Mouse (Mus musculus) forebrain, embryonic 14.5 days (tissue): ENCODE data around the gene Mcat. TPM values are rescaled to one million over a fixed set of nuclear protein-coding genes. Genes with fewer than 3 reads are reported as not detected.

Source experiments
- ATAC-seq: fragments of 200-750 bp; cut with Nextera tagmentation; 2 replicates; pipeline ENCODE4 v1.8.0; 2017; ENCODE audit warnings: mild to moderate bottlenecking, moderate library complexity
- DNase-seq: peaks from one replicate; pipeline ENCODE4 v3.0.0-alpha.2; 2015; ENCODE audit warnings: low spot score
- H3K27ac ChIP-seq: fragments of 300-500 bp; sonication (generic); 2 replicates; pipeline ENCODE4 v1.5.1; 2014; ENCODE audit warnings: low read depth, mild to moderate bottlenecking, control low read depth, low read length, moderate library complexity
- H3K27me3 ChIP-seq: fragments of 300-500 bp; sonication (generic); replicated peaks from 2 replicates; pipeline ENCODE4 v1.6.1; 2014; ENCODE audit warnings: low read length, control low read depth, mixed read lengths; ENCODE audit not compliant: control insufficient read depth, insufficient read depth
- H3K36me3 ChIP-seq: fragments of 300-500 bp; sonication (generic); 2 replicates; pipeline ENCODE4 v1.6.1; 2014; ENCODE audit warnings: low read length, control low read depth; ENCODE audit not compliant: control insufficient read depth, insufficient read depth
- H3K4me1 ChIP-seq: fragments of 300-500 bp; sonication (generic); 2 replicates; pipeline ENCODE4 v1.6.1; 2014; ENCODE audit warnings: antibody characterized with exemption, low read length, control low read depth; ENCODE audit not compliant: control insufficient read depth, insufficient read depth
- H3K4me2 ChIP-seq: fragments of 300-500 bp; sonication (generic); 2 replicates; pipeline ENCODE4 v1.6.1; 2014; ENCODE audit warnings: mild to moderate bottlenecking, control low read depth, low read length
- H3K4me3 ChIP-seq: fragments of 300-500 bp; sonication (generic); 2 replicates; pipeline ENCODE4 v1.5.1; 2014; ENCODE audit warnings: low read depth, low read length, control low read depth
- H3K9ac ChIP-seq: fragments of 300-500 bp; sonication (generic); 2 replicates; pipeline ENCODE4 v1.6.1; 2014; ENCODE audit warnings: mild to moderate bottlenecking, low read length, control low read depth, moderate library complexity
- H3K9me3 ChIP-seq: fragments of 300-500 bp; sonication (generic); replicated peaks from 2 replicates; pipeline ENCODE4 v1.6.1; 2016; ENCODE audit warnings: low read length, control low read depth, mixed read lengths; ENCODE audit not compliant: control insufficient read depth
- WGBS: fragments of 180-500 bp; shearing (Covaris S2); extraction: QIAGEN DNeasy Blood & Tissue Kit; methylation state at CpG from one replicate; pipeline ENCODE4 v1.1.7; 2014; 5-methylcytosine and 5-hydroxymethylcytosine counted together
- polyA plus RNA-seq: library from polyadenylated mRNA; unstranded; fragments of >200 nt; fragmentation: Nextera tagmentation; extraction: Ambion mirVana; gene quantifications from 2 replicates; pipeline ENCODE4 v1.2.1, GENCODE M21; 2014

The Mcat gene
- polyA plus RNA-seq, 1 experiment from 2014 or later = 40.1 TPM

- WGBS = under 1% methylated on average over 42 of the region's 45 CpGs
- peaks cover 20% of the 10 kb centered on the region; the same call in 1 of the 2 replicates for H3K27me3 ChIP-seq
Measured at GRCm38 (mm10) chr15:83526424-83527091, 37.0 kb downstream of the Mcat start, which contains the start of gene Bik. Bik (plus strand) TSS chr15:83526862.

GRCm38 (mm10) chr15:83524333-83524729, 39.3 kb downstream of the Mcat start:
- H3K36me3 ChIP-seq = no peaks in the 10 kb centered on the region
- no peak overlapping the region for H3K27ac ChIP-seq
- no peaks in the 10 kb centered on the region for H3K9me3 ChIP-seq
- no peak overlapping the region for H3K4me3 ChIP-seq
- H3K4me2 ChIP-seq = no peak overlapping the region
- WGBS = 74% methylated on average over 3 of the region's 3 CpGs
- H3K4me1 ChIP-seq = peaks cover 6% of the 10 kb centered on the region; the same call in 1 of the 2 replicates
- H3K9ac ChIP-seq = no peak overlapping the region
- H3K27me3 ChIP-seq = peaks cover 20% of the 10 kb centered on the region; the same call in 1 of the 2 replicates
- no peak for ATAC-seq
- DNase-seq = no peak

More at GRCm38 (mm10) chr15:83526424-83527091, 37.0 kb downstream of the Mcat start, which contains the start of gene Bik:
- Histone ChIP-seq H3K9me3 (no peaks in the 10 kb centered on the region), H3K27ac (no peak within 1 kb of the TSS), H3K4me2 (peak within 1 kb of the TSS; percentile 90), H3K4me1 (peaks cover 6% of the 10 kb centered on the region; the same call in 1 of the 2 replicates), H3K9ac (peak within 1 kb of the TSS; percentile 49), H3K36me3 (no peaks in the 10 kb centered on the region), H3K4me3 (peak within 1 kb of the TSS; percentile 44)
- peak; percentile 72 for ATAC-seq
- peak; percentile 58 for DNase-seq

- Histone ChIP-seq H3K36me3 (no peaks in the 10 kb centered on the region), H3K9ac (no peak overlapping the region), H3K4me3 (no peak overlapping the region), H3K9me3 (no peaks in the 10 kb centered on the region), H3K4me1 (peaks cover 6% of the 10 kb centered on the region; the same call in 1 of the 2 replicates), H3K27ac (no peak overlapping the region), H3K27me3 (peaks cover 20% of the 10 kb centered on the region; the same call in 1 of the 2 replicates), H3K4me2 (no peak overlapping the region)
- WGBS = 69% methylated on average over 14 of the region's 14 CpGs
- DNase-seq = no peak
- ATAC-seq = no peak
Measured at GRCm38 (mm10) chr15:83523638-83524332, 39.8 kb downstream of the Mcat start.

GRCm38 (mm10) chr15:83523196-83523595, 40.4 kb downstream of the Mcat start:
- H3K27me3 ChIP-seq = peaks cover 18% of the 10 kb centered on the region; the same call in 1 of the 2 replicates
- H3K36me3 ChIP-seq = no peaks in the 10 kb centered on the region
- H3K27ac ChIP-seq = no peak overlapping the region
- H3K9ac ChIP-seq = no peak overlapping the region
- 28% methylated on average over 7 of the region's 7 CpGs for WGBS
- DNase-seq (no peak), ATAC-seq (no peak)
- no peaks in the 10 kb centered on the region for H3K9me3 ChIP-seq
- H3K4me2 ChIP-seq = no peak overlapping the region
- H3K4me1 ChIP-seq = peaks cover 6% of the 10 kb centered on the region; the same call in 1 of the 2 replicates
- H3K4me3 ChIP-seq = no peak overlapping the region

GRCm38 (mm10) chr15:83520861-83521382, 42.7 kb downstream of the Mcat start:
- no peaks in the 10 kb centered on the region for H3K9me3 ChIP-seq
- H3K27ac ChIP-seq = no peak overlapping the region
- no peaks in the 10 kb centered on the region; the same call in 1 of the 2 replicates for H3K27me3 ChIP-seq
- H3K4me3 ChIP-seq = no peak overlapping the region
- no peak for ATAC-seq
- H3K9ac ChIP-seq = no peak overlapping the region
- no peak overlapping the region for H3K4me2 ChIP-seq
- 82% methylated on average over 6 of the region's 6 CpGs for WGBS
- no peaks in the 10 kb centered on the region for H3K4me1 ChIP-seq
- no peaks in the 10 kb centered on the region for H3K36me3 ChIP-seq
- DNase-seq = no peak

- 32% methylated on average over 20 of the region's 20 CpGs for WGBS
- peak; percentile 68 for ATAC-seq
- Histone ChIP-seq H3K9me3 (no peaks in the 10 kb centered on the region), H3K36me3 (no peaks in the 10 kb centered on the region), H3K9ac (no peak overlapping the region), H3K27me3 (no peaks in the 10 kb centered on the region), H3K27ac (no peak overlapping the region), H3K4me3 (no peak overlapping the region), H3K4me2 (no peak overlapping the region), H3K4me1 (no peaks in the 10 kb centered on the region)
- DNase-seq = peak; percentile 89
Measured at GRCm38 (mm10) chr15:83518215-83519048, 45.2 kb downstream of the Mcat start.

GRCm38 (mm10) chr15:83515018-83515417, 48.6 kb downstream of the Mcat start:
- DNase-seq = no peak

GRCm38 (mm10) chr15:83512489-83513281, 50.9 kb downstream of the Mcat start:
- Histone ChIP-seq H3K9ac (no peak overlapping the region), H3K4me2 (no peak overlapping the region), H3K27me3 (no peaks in the 10 kb centered on the region), H3K4me1 (peaks cover 9% of the 10 kb centered on the region), H3K27ac (no peak overlapping the region), H3K4me3 (no peak overlapping the region), H3K9me3 (no peaks in the 10 kb centered on the region), H3K36me3 (no peaks in the 10 kb centered on the region)
- DNase-seq (no peak), ATAC-seq (no peak)
- 74% methylated on average over 13 of the region's 13 CpGs for WGBS

More at GRCm38 (mm10) chr15:83515018-83515417, 48.6 kb downstream of the Mcat start:
- H3K4me1 ChIP-seq = no peaks in the 10 kb centered on the region
- no peak overlapping the region for H3K9ac ChIP-seq
- ATAC-seq = no peak
- H3K27me3 ChIP-seq = no peaks in the 10 kb centered on the region
- no peak overlapping the region for H3K4me2 ChIP-seq
- H3K36me3 ChIP-seq = no peaks in the 10 kb centered on the region
- WGBS = 50% methylated on average over 5 of the region's 5 CpGs
- H3K27ac ChIP-seq = no peak overlapping the region
- H3K4me3 ChIP-seq = no peak overlapping the region
- no peaks in the 10 kb centered on the region for H3K9me3 ChIP-seq
